Mouse (Mus musculus) adrenal gland, postnatal 4 days (tissue): Measurements from ENCODE around the gene Setd4. TPM values are rescaled to one million over a fixed set of nuclear protein-coding genes. Genes with fewer than 3 reads are reported as not detected.

Experiments used
- DNase-seq, 2 experiments: peaks; one replicate each; pipeline ENCODE4 v3.0.0; 2021 to 2022; ENCODE audit warnings: low spot score in 2 of 2, mixed read lengths in 2 of 2
- total RNA-seq, 2 experiments: library from RNA; stranded (reverse); gene quantifications; 2 replicates each; pipeline ENCODE4 v1.2.3; 2021

Setd4 gene
- total RNA-seq, 2 experiments from 2014 or later = 11.0 to 11.1 TPM

DNA sequence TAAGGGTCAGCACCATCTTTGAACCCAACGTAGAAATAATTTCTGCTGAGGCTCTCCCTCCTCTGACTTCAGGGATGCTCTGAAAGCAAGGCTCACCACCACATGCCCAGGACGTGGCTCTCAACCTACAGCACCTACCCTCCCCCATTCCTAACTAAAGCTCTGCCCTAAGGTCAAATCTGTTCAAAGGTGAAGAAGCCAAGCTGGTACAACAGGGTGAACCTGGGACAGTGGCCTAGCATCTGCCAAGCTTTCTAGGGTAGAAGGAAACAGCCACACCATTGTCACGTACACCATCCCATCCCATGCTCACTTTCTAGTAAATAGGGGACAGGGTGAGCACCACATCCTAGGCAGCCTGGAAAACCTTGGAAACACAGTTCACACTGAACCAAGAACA lies 11.2 kb downstream of the Setd4 start:
- no peak for DNase-seq

DNA sequence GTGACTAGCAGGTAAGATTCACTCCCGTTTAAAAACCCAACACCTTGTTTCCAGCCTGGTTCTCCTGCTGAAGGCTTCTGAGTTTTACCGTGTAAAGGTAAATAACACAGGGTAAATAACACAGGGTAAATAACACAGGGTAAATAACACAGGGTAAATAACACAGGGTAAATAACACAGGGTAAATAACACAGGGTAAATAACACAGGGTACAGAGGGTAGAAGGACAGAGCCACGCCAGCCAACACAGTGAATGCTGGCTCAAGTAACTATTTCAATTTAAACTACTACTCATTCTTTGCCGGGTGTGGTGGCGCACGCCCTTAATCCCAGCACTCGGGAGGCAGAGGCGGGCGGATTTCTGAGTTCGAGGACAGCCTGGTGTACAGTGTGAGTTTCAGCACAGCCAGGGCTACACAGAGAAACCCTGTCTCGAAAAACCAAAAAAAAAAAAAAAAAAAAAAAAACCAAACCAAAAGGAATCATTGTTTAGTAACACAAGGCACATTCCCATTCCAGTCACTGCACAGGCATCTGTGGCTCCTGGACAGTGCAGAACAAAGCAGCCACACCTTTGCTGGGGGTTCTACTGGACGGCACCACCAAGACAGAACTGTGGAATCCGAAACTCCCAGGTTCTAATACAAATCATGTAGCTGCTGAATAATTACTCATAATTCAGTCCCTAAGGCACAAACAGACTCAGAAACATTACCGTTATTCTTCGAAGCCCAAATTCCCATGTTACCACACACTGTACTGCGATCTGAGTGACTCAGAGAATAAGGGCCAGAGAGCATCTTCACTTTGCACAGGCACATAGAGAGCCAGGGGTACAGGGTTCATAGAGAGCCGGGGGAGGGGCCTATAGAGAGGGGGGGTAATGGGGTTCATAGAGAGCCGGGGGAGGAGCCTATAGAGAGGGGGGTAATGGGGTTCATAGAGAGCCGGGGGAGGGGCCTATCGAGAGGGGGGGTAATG lies 12.1 kb downstream of the Setd4 start:
- no peak for DNase-seq

DNA sequence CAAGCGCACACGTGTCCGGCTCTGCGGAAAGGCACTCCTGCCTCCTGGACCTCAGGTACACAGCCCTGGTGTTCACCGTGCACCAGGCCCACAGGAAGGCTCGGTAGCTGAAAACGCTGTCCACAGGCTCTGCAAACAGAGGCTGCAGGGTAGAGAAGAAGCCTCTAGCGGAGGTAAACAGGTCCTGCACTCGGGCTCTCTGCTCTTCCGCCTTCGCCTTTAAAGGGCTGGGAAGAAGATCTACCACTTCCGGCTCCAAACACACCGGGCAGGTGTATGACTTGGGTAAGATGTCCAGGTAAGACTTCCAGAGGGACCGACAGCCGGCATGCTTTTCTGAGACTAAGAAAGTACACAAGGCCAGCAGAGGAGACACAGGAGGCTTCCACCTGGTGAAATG lies 12.9 kb downstream of the Setd4 start:
- no peak for DNase-seq

DNA sequence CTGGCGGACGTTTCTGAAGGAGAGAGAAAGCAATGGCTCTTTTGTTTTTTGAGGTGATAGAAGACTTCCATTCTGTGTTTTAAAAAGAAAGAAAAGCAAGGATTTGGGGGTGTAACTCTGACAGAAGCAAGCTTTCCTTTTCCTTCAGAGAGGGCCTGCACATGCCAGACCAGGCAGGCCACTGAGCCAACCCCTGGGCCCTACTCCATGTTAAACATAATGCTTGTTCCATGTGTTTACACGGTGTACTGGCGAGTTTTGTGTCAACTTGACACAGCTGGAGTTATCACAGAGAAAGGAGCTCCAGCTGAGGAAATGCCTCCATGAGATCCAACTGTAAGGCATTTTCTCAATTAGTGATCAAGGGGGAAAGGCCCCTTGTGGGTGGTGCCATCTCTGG lies 15.6 kb downstream of the Setd4 start:
- no peak for DNase-seq

DNA sequence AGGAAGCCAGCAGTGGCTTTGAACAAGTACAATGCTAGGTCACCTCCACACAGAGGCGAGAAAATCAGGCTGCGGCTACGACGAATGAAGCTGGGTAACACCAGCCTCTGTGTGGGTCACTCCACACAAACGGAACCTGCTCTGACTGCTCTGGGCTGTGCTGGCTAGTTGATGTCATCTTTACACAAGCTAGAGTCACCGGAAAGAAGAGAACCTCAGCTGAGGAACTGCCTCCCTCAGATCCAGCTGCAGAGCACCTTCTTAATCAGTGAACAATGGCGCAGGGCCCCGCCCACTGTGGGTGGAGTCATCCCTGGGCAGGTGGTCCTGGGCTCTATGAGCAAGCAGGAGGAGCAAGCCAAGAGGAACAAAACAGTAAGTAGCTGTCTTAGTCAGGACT lies 17.5 kb downstream of the Setd4 start:
- DNase-seq = no peak

DNA sequence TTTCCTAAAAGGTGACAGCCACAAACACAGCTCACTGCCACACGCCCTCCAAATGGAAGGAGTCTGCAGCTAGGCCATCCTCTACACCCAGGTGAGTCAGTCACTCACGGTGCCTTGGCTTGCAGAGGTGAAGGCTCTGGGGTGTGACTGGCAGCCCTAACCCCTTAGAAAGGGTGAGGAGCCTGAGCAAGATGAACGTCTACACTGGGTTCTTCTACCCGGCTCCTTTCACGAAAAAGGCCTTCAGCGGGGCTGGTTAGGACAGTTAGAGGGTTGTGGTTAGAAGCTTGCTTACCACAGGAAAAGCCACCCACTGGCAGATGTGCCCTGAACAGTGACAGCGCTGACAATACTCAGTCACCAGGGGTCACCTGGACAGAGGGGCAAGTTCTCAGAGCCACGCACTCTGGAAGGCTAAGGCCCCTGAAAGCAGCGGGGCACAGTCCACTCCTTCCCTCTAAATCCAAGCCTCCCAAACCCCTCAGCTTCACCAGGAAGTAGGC lies 18.1 kb downstream of the Setd4 start:
- no peak for DNase-seq

DNA sequence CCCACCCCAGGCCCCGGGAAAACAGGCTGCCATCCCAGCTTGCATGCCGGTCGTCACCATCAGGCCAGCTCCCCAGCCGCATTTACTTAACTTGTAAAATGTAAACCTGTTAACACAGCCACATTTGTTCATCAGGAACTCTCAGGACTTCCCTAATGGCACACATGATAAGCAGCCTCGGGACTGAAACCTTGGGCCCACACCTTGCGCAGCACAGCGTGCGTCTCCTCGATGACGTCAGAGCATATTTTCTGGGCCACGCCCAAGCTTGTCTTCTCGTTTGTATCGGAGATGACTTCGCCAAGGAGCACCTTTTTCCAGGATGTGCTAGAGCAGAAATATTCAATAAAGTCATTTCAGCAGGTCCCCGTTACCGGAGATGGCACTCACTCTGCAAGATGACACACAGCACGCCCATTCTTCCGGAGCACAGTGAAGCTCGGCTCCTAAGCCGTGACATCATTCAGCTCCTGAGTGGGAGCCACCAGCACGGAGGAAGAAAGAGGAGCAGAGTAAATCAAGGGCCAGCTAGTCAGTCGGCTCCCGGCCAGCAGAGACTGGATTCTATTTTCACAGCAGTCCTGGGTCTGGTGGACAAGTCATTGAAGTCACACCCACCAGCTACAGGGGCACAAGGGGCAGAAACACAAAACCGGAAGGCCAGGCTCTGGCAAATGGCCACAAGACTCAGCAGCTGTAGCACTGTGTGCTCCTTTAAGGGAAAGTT lies 18.7 kb downstream of the Setd4 start:
- DNase-seq = no peak

DNA sequence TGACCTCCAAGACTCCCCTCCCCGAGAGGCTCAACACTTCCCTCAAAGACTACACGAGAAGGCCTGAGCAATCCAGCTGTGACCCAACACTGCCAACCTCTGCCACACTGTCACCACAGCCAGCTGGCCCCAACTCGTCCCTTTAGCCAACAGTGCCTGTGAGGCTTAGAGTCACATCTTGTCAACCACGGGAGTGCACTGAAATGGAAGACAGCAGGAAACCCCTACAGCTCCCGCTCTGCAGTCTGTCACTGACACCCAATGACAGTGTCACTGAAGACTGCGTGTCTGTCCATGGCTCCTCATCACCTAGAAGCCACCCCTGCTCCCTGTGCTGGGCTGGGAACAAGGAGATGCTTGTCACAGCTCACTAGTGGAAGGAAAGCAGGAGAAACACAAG lies 22.7 kb downstream of the Setd4 start:
- DNase-seq = no peak

DNA sequence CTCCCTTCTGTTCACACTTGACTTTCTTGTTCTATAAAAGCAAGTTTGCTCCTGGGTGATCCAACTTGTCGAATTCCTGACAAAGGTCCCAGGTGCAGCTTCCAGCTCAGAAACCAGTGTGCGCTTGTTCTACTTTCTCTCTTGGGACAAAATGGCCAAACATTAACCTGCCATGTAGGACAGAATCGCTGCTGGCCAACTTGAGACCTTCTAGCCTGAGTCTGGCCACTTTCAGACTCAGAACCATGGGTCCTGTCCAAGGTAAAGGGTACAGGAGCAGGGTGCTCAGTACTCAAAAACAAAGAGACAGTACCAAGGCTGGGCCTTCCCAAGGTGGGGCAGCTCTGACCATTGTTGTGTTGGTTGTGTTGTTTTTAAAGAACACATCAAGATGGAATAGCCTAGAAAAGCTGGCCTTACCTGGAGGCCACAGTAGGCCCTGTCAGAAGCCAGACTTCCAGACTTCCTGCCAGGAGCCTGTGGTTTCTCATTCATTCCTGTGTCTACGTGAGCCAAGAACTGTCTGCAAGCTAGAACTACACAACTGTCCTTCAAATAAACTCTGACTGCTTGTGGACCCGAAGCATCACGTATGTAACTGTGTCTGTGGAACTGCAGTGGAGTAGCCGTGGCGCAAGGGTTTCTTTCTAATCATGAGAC lies 25.4 kb downstream of the Setd4 start:
- no peak for DNase-seq

DNA sequence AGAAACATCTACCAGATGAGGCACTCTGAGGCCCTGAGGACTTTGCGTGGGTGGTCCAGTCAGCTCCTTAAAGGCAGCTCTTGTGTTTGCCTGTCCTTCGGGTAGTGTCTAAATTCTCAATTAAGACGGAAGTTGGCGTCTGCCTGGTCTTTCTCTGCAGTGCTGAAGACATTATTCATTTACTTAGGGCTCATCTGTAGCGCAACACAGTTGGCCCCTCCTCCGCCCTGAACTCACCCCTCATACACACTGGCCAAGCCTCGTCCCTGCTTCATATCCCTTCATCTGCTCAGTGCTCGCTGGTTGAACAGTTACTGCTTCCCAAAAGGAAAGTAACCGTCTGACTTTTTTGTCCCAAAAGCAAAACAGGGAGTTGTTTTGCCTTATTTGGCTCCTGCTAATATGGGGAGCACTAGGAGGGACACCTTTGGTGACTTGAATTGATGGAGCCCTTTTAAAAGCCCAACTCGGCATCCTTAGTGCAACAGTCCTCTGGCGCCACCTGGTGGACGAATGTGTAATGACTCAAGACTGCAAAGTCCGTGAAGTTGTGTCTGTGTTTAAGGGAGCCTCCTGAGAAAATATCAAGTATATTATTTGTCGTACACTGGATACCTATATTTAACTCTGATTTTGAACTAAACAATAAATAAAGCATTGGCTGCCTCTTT lies 27.3 kb downstream of the Setd4 start:
- DNase-seq = peak; percentile 50 to 69

DNA sequence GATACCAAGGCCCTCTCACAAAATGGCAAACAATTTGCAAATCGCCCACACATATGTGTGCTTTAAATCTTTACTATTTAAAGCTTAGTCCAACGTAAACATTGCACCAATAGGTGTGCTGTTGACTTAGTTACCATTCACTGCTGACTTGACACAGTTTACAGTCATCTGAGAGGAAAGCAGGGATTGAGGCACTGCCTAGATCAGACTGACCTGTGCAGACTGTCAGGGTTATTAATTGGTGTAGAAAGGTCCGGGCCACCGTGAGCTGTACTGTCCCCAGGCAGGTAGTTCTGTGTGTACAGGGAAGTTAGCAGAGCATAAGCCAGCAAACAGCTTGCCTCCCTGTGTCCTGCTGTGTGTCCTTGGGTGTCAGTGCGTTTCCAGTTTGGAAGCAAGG lies 28.3 kb downstream of the Setd4 start:
- DNase-seq = no peak

DNA sequence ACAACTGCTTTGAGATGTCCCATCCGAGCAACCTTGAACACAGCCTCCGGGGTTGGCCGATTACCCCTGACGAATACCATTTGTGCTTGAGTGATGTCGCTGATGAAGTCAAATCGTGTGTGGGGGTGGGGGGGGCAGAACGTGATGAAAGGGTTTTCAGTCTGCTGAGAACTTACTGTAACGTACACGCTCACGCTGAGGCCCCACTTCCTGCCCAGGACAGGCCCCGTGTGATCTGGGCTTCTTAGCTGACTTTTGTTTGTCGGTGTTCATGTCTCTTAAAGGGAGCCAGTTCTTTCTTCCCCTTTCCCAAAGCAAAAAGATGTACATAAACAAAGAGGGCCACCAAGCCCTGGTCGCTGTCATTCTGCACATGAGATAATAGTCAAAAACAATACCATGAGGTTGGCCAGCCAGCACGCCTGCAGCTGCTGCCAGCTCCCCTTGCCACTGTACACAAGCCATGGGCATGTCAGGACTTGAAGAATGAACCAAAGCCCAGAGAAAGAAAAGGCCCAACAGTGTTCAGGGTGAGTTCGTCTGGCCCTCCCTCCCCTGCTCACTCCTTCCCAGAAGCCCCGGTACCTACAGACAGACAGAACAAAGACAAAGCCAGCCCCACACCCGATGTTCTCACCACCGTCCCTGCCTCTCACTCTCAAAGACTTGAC lies 29.2 kb downstream of the Setd4 start:
- no peak for DNase-seq

DNA sequence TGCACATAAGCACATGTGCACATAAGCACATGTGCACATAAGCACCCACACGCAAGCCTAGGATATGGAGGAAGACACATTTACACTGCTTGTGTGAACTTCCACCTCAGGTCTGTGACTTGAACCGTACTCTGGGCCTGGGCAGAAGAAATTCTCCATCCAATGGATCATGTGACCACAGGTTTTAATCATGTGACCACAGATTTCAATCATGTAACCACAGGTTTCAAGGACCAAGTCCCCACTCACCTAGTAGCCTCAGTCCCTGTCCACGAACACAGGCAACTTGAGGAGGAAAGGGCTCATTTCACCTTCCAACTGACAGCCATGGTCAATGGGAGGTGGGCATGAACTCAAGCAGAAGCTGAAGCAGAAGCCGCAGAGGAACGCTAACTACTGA lies 30.4 kb downstream of the Setd4 start:
- no peak for DNase-seq

DNA sequence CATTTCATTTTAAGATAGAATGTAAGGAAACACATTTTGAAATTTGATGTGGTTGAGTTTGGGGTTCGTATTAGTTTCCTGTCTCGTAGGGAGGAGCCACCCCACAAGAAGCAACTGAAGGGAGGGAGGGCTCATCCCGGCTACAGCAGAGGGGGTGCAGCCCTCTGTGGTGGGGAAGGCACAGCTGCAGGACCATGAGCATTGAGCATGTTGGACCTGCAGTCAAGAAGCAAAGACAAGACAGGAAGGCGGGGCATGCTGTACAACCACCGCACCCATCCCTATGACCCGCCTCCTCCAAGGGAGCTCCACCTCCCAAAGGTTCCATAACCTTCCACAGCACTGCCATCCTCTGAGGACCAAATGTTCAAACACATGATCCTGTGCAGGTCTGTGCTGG lies 31.5 kb downstream of the Setd4 start:
- no peak for DNase-seq

DNA sequence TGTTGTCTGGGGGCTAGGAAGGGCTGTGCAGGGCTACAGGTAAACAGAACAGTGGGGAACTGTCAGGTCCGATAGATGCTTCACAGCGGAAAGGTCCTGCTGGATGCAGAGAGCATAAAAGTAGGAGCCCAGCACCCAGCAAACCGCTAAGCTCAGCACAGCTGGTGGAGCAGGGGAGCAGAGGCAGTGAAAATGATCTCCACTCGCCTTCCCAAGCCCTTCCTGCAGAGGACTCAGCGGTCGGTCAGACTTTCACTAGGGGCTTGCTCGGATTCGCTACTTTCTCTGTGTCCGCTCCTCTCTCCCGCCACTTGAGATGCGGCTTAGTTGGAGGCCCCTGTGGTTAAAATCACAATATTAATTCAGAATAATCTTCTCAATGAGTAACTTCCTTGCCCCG lies 45.4 kb downstream of the Setd4 start:
- no peak for DNase-seq

DNA sequence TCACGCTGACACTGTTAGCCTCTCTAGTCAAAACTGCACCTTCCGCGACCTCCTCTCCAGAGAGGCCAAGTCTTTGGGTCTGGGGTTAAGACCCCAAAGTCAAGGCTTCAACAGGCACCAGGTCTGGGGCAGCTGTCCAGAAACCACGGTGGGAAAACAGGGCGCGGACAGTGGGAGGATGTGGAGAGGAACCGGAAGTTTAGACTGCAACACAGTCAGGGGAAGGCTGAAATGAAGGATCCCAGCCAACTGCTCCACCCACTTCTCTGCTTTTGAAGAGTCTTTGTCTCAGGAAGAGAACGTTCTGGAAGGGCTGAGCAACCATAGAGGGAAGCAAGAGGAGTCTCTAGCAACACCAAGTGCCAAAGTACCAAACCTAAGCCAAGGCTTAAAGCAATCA lies 46.2 kb downstream of the Setd4 start:
- no peak for DNase-seq

DNA sequence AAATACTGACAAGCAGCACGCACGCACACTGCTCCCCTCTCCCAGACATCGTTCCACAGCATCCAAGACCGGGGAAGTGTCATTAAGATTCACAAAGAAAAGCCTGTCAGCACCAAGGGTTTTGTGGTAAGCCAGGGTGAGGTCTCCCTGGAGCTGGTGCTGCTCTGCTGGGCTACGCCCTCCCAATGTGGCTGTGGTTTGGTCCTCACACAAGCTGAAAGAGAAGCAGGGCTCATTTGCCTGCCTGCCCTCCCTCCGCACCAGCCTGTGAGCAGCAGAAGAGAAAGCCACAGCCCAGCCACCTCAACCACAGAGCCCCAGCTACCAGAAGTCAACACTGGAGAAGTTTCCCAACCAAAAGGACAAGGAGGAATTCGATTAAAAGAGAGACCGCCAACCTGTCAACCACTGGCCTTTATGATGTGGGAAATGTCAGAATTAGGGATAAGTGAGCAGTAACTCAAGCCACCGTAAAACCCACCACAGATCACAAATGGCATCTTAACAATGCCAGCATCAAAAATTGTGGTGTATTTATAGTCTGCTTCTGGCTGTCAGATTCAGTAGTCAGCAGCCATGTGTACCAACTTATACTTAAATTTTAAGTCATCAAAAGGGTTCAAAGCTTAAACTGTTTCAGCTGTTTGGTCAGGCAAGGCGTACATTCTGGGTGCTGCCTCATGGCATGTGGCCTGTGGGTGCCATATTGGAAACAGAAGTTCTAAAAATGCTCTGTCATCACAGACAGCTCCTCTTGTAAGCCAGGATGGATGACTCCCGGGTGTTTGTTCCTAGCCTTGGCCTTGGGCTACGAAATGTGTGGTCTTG lies 51.0 kb downstream of the Setd4 start:
- no peak for DNase-seq

DNA sequence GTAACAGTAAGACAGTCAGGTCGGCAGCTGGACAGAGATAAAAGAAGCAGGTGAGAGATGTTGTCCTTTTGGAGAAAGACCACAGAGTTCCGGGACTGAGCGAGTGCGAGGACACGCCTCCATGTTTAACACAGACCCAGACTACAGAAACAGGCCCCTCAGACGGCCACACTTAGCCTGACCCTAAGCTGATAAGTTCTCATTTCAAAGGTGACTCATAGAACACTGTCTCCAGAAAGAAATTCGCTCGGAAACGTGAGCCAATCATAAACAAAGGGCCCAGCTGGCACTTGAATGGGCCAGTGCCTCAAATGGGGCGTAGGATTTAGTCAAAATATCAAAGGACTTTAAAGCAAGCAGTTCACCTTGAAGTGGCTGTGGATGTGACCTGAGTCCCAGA lies 54.6 kb downstream of the Setd4 start:
- DNase-seq = no peak

DNA sequence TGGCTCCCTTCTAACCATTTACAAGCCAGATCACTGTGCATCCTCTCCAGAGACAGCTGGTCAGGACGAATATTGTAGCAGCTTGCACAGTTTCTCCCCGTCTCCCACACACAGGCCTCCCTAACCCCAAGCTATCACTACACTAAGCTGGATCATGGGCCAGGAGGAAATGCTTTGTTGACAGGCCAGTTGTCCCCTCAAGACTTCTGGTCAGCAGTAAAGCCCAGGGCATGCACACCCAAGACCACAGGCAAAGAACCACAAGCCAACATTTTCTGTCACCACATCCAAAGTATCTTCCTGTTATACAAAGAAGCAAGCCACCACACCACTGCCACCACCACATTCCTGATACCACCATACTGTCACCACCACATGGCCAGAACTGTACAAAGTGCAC lies 55.8 kb downstream of the Setd4 start:
- DNase-seq = no peak

DNA sequence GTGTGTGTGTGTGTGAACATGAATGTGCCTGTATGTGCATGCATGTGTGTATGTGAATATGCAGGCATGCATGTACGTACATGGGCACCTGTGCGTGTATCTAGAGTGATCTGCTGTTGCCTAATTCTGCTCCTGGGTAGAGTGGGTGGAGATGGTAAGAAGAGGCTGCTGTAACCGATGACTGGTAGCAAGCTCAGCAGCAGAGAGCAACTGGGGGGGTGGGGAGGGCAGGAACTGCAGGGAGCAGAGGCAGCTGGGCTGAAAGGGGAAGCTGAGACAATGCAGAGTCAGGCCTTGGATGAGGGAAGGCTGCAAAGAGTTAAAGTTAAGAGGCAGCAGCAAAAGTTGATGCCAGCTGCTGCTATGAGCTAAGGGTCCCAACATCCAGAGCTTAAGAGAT lies 56.7 kb downstream of the Setd4 start:
- no peak for DNase-seq
